Mouse (Mus musculus): ENCODE data around the gene Col27a1.

- TF ChIP-seq CTCF (IDR thresholded peaks at IDR 0.05 in 2 of 3, conservative IDR thresholded peaks at IDR 0.05 in 1 of 3; ENCODE audit: control insufficient read depth in 1 of 3, insufficient read depth in 1 of 3, low read depth in 2 of 3, low read length in 3 of 3, poor library complexity in 1 of 3, severe bottlenecking in 1 of 3), result no peak
- no peak for TF ChIP-seq POLR2A (IDR thresholded peaks at IDR 0.05; ENCODE audit: control insufficient read depth in 1 of 2, insufficient read depth in 1 of 2, low read depth in 1 of 2, low read length in 2 of 2, poor library complexity in 1 of 2)
- no peak for TF ChIP-seq MAFK (IDR thresholded peaks at IDR 0.05; ENCODE audit: borderline replicate concordance, low read depth, low read length)
- no peak for TF ChIP-seq CHD2 (IDR thresholded peaks at IDR 0.05; ENCODE audit: low read length)
- no peak for TF ChIP-seq ETS1 (IDR thresholded peaks at IDR 0.05; ENCODE audit: low read depth, low read length)
- TF ChIP-seq GATA1 (IDR thresholded peaks at IDR 0.05; ENCODE audit: low read depth, low read length), result no peak
- no peak for TF ChIP-seq TAL1 (IDR thresholded peaks at IDR 0.05; ENCODE audit: low read length)
- TF ChIP-seq UBTF (IDR thresholded peaks at IDR 0.05; ENCODE audit: borderline replicate concordance, insufficient read depth, low read depth, low read length), result no peak
- no peak for TF ChIP-seq KAT2A (conservative IDR thresholded peaks at IDR 0.05; ENCODE audit: low read depth, low read length)
- TF ChIP-seq EP300 (IDR thresholded peaks at IDR 0.05; ENCODE audit: low read depth in 1 of 2, low read length in 2 of 2), result no peak
- TF ChIP-seq ZC3H11A (IDR thresholded peaks at IDR 0.05; ENCODE audit: low read depth, low read length), result no peak
- no peak for TF ChIP-seq RCOR1 (IDR thresholded peaks at IDR 0.05; ENCODE audit: low read depth, low read length)
These were observed 38.0 kb downstream of the Col27a1 start for GRCm38 (mm10) chr4:63251760-63252159.
